Mouse (Mus musculus): ENCODE measurements around the gene Zfp955a. TPM values are rescaled to one million over a fixed set of nuclear protein-coding genes. Genes with fewer than 3 reads are reported as not detected.
"Not testable (repeated sequence)": the region's sequence is repeated elsewhere in the genome, so short reads cannot be mapped to it uniquely, and the experiment has no call there.

Gene Zfp955a
- polyA plus RNA-seq, 1 experiment from 2014 or later, result 9.4 TPM

- Histone ChIP-seq H3K4me3 (ENCODE audit: low read depth, low read length) (no peak within 1 kb of the TSS), H3K27ac (ENCODE audit: low read length) (no peak within 1 kb of the TSS), H3K4me1 (ENCODE audit: insufficient read depth, low read depth, low read length) (no peaks in the 10 kb centered on the region), H3K4me2 (replicated peaks; ENCODE audit: low read depth, low read length) (no peak within 1 kb of the TSS), H3K27me3 (replicated peaks; ENCODE audit: insufficient read depth, low read length) (no peaks in the 10 kb centered on the region), H3K9ac (replicated peaks; ENCODE audit: low read depth) (no peak within 1 kb of the TSS), H3K36me3 (ENCODE audit: insufficient read depth, low read length) (no peaks in the 10 kb centered on the region), H3K9me3 (ENCODE audit: low read length) (no peaks in the 10 kb centered on the region; the same call in 1 of the 2 replicates)
- WGBS, result 66% methylated on average over 2 of the region's 2 CpGs
- ATAC-seq (no peak), DNase-seq (ENCODE audit: low spot score) (no peak)
- TF ChIP-seq EP300 (IDR thresholded peaks at IDR 0.05) (no peak), CTCF (IDR thresholded peaks at IDR 0.05) (no peak)
Observed at GRCm38 (mm10) chr17:33221590-33221989, 33.4 kb downstream of the Zfp955a start, which contains the start of gene Olfr1564. Gene Olfr1564 (minus strand): TSS chr17:33221690.

GRCm38 (mm10) chr17:33191002-33191401, 63.9 kb downstream of the Zfp955a start, which contains the start of gene Olfr239:
Gene Olfr239 (plus strand): TSS chr17:33191302.
- not testable (repeated sequence) for H3K4me3 ChIP-seq (ENCODE audit: low read depth, low read length); H3K4me2 ChIP-seq (replicated peaks; ENCODE audit: low read depth, low read length); ATAC-seq; H3K27ac ChIP-seq (ENCODE audit: low read length); H3K9me3 ChIP-seq (ENCODE audit: low read length); H3K4me1 ChIP-seq (ENCODE audit: insufficient read depth, low read depth, low read length); H3K9ac ChIP-seq (replicated peaks; ENCODE audit: low read depth); H3K36me3 ChIP-seq (ENCODE audit: insufficient read depth, low read length); H3K27me3 ChIP-seq (replicated peaks; ENCODE audit: insufficient read depth, low read length); DNase-seq (ENCODE audit: low spot score)
- no CpG with 5 or more reads among the region's 2 CpGs for WGBS

Other genes with a start within 250 kb of the Zfp955a start
- gene Zfp763, start 221.7 kb downstream of the Zfp955a start, polyA plus RNA-seq (2015; fragmentation: Nextera tagmentation; extraction: Ambion mirVana), result 6.9 and 7.6 TPM in 2 replicates
- not detected in 2 replicates for gene 4921501E09Rik, start 187.1 kb downstream of the Zfp955a start, polyA plus RNA-seq (2015; fragmentation: Nextera tagmentation; extraction: Ambion mirVana)
- 6.8 and 7.6 TPM in 2 replicates for gene Zfp563, start 165.8 kb downstream of the Zfp955a start, polyA plus RNA-seq (2015; fragmentation: Nextera tagmentation; extraction: Ambion mirVana)
- not detected in 2 replicates for gene Morc2b, start 115.5 kb downstream of the Zfp955a start, polyA plus RNA-seq (2015; fragmentation: Nextera tagmentation; extraction: Ambion mirVana)
- gene Olfr55, start 86.7 kb downstream of the Zfp955a start, polyA plus RNA-seq (2015; fragmentation: Nextera tagmentation; extraction: Ambion mirVana), result not detected in 2 replicates
- not detected in 2 replicates for gene Olfr239, start 63.8 kb downstream of the Zfp955a start, polyA plus RNA-seq (2015; fragmentation: Nextera tagmentation; extraction: Ambion mirVana)
- not detected in 2 replicates for gene Olfr1564, start 33.5 kb downstream of the Zfp955a start, polyA plus RNA-seq (2015; fragmentation: Nextera tagmentation; extraction: Ambion mirVana)
- gene Olfr63, start 9.5 kb upstream of the Zfp955a start, polyA plus RNA-seq (2015; fragmentation: Nextera tagmentation; extraction: Ambion mirVana), result 0.01 TPM in 2 replicates
- gene Zfp955b, start 34.4 kb upstream of the Zfp955a start, polyA plus RNA-seq (2015; fragmentation: Nextera tagmentation; extraction: Ambion mirVana), result 6.6 and 7.4 TPM in 2 replicates
- 3.7 and 4.4 TPM in 2 replicates for gene Zfp81, start 103.7 kb upstream of the Zfp955a start, polyA plus RNA-seq (2015; fragmentation: Nextera tagmentation; extraction: Ambion mirVana)
- 8.8 and 8.9 TPM in 2 replicates for gene Zfp101, start 139.5 kb upstream of the Zfp955a start, polyA plus RNA-seq (2015; fragmentation: Nextera tagmentation; extraction: Ambion mirVana)
- gene Actl9, start 177.8 kb upstream of the Zfp955a start, polyA plus RNA-seq (2015; fragmentation: Nextera tagmentation; extraction: Ambion mirVana), result 0.19 TPM in 1 of 2 replicates, not detected in the other